Mouse (Mus musculus): ENCODE data around the gene Znrd1as. TPM values are rescaled to one million over a fixed set of nuclear protein-coding genes. Genes with fewer than 3 reads are reported as not detected.

The Znrd1as gene
- total RNA-seq (2014; rRNA removed), result 2.1 and 3.5 TPM in 2 replicates
- polyA plus RNA-seq (2015; fragmentation: Nextera tagmentation; extraction: Ambion mirVana), result 2.8 and 3.0 TPM in 2 replicates

- no peak; the same call in 1 of the 2 replicates for TF ChIP-seq CTCF (IDR thresholded peaks at IDR 0.05)
- DNase-seq (ENCODE audit: low spot score) (peak; percentile 100), ATAC-seq (ENCODE audit: low FRiP score) (peak; percentile 99)
- Histone ChIP-seq H3K27me3 (ENCODE audit: insufficient read depth, low read length) (no peaks in the 10 kb centered on the region), H3K36me3 (ENCODE audit: insufficient read depth, low read length) (no peaks in the 10 kb centered on the region), H3K4me1 (ENCODE audit: insufficient read depth, low read length) (peaks cover 6% of the 10 kb centered on the region; the same call in 1 of the 2 replicates), H3K9me3 (ENCODE audit: low read length) (no peaks in the 10 kb centered on the region), H3K27ac (ENCODE audit: low read depth, low read length) (peak within 1 kb of the TSS; percentile 73), H3K9ac (replicated peaks; ENCODE audit: low read length, poor library complexity, severe bottlenecking) (peak within 1 kb of the TSS; percentile 79), H3K4me2 (ENCODE audit: low read depth, low read length, poor library complexity, severe bottlenecking) (peak within 1 kb of the TSS; percentile 67), H3K4me3 (ENCODE audit: low read depth, low read length) (peak within 1 kb of the TSS; percentile 68)
- under 1% methylated on average over 46 of the region's 46 CpGs for WGBS
Measured at GRCm38 (mm10) chr17:36957999-36958743, at the start of gene Znrd1as, which contains the start of gene Znrd1. Znrd1as (plus strand) TSS chr17:36958592. Znrd1 (minus strand) TSS chr17:36958559.

- no peak overlapping the region for H3K4me2 ChIP-seq (ENCODE audit: low read depth, low read length, poor library complexity, severe bottlenecking)
- H3K36me3 ChIP-seq (ENCODE audit: insufficient read depth, low read length), result no peaks in the 10 kb centered on the region
- H3K4me1 ChIP-seq (ENCODE audit: insufficient read depth, low read length), result no peaks in the 10 kb centered on the region
- 68% methylated on average over 4 of the region's 4 CpGs for WGBS
- no peaks in the 10 kb centered on the region for H3K27me3 ChIP-seq (ENCODE audit: insufficient read depth, low read length)
- ATAC-seq (ENCODE audit: low FRiP score) (no peak), DNase-seq (ENCODE audit: low spot score) (no peak)
- no peak overlapping the region for H3K27ac ChIP-seq (ENCODE audit: low read depth, low read length)
- H3K4me3 ChIP-seq (ENCODE audit: low read depth, low read length), result no peak overlapping the region
- no peak for TF ChIP-seq CTCF (IDR thresholded peaks at IDR 0.05)
- H3K9me3 ChIP-seq (ENCODE audit: low read length), result no peaks in the 10 kb centered on the region
- no peak overlapping the region for H3K9ac ChIP-seq (replicated peaks; ENCODE audit: low read length, poor library complexity, severe bottlenecking)
Measured at GRCm38 (mm10) chr17:36909802-36910201, 48.6 kb upstream of the Znrd1as start.

- H3K27me3 ChIP-seq (ENCODE audit: insufficient read depth, low read length), result no peaks in the 10 kb centered on the region
- H3K9ac ChIP-seq (replicated peaks; ENCODE audit: low read length, poor library complexity, severe bottlenecking), result no peak overlapping the region
- ATAC-seq (ENCODE audit: low FRiP score), result no peak
- WGBS, result 60% methylated on average over 2 of the region's 2 CpGs
- H3K4me3 ChIP-seq (ENCODE audit: low read depth, low read length), result no peak overlapping the region
- no peak overlapping the region for H3K4me2 ChIP-seq (ENCODE audit: low read depth, low read length, poor library complexity, severe bottlenecking)
- DNase-seq (ENCODE audit: low spot score), result no peak
- no peak overlapping the region for H3K27ac ChIP-seq (ENCODE audit: low read depth, low read length)
- H3K36me3 ChIP-seq (ENCODE audit: insufficient read depth, low read length), result no peaks in the 10 kb centered on the region
- H3K4me1 ChIP-seq (ENCODE audit: insufficient read depth, low read length), result no peaks in the 10 kb centered on the region
- no peak for TF ChIP-seq CTCF (IDR thresholded peaks at IDR 0.05)
- no peaks in the 10 kb centered on the region for H3K9me3 ChIP-seq (ENCODE audit: low read length)
Measured at GRCm38 (mm10) chr17:36912031-36912430, 46.4 kb upstream of the Znrd1as start.

DNA sequence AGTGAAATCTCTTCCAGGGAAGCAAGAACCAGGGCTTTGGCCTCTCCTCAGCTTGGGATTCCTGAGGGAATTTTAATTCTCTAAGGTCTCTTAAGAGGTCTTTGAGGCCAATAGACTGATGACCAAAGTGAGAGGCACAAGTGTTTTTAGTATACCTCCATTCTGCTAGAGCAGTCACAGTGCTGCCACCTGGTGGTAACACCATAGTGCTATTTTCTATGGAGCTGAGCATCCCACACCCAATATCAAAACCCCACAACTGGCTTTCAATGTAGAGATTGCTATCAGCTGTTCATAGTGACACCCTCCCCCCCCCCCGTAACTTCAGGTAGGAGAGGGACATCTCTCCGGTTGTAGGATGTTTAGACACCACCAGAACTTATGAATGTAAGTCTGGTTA, 44.3 kb upstream of the Znrd1as start:
- peak; percentile 79 for TF ChIP-seq CTCF (IDR thresholded peaks at IDR 0.05)

DNA sequence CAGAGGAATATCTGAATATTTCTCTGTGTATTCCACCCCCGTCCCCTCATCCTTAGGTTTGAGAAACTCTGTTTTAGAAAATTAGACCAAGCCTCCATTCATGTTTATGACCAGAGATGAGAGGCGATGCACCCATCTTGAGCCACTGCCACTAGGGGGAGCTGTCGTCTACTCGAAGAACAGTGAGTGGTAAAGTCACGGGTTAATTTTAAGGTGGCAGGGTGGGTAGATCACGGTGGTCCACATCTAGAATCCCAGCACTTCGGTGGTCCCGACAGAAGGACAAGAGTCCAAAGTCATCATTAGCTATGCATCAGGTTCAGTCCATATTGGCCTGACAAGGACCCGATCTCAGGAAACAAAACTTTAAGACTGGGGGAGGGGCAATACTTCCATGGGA, 43.3 kb upstream of the Znrd1as start:
- Histone ChIP-seq H3K27me3 (ENCODE audit: insufficient read depth, low read length) (no peaks in the 10 kb centered on the region), H3K4me1 (ENCODE audit: insufficient read depth, low read length) (no peaks in the 10 kb centered on the region), H3K27ac (ENCODE audit: low read depth, low read length) (no peak overlapping the region), H3K4me2 (ENCODE audit: low read depth, low read length, poor library complexity, severe bottlenecking) (no peak overlapping the region), H3K9ac (replicated peaks; ENCODE audit: low read length, poor library complexity, severe bottlenecking) (no peak overlapping the region), H3K36me3 (ENCODE audit: insufficient read depth, low read length) (no peaks in the 10 kb centered on the region), H3K4me3 (ENCODE audit: low read depth, low read length) (no peak overlapping the region), H3K9me3 (ENCODE audit: low read length) (no peaks in the 10 kb centered on the region)
- ATAC-seq (ENCODE audit: low FRiP score), result no peak
- TF ChIP-seq CTCF (IDR thresholded peaks at IDR 0.05), result peak; percentile 76
- 12% methylated on average over 9 of the region's 9 CpGs for WGBS
- peak; percentile 43 for DNase-seq (ENCODE audit: low spot score)

More for the DNA sequence above, 44.3 kb upstream of the Znrd1as start:
- 11% methylated on average over 2 of the region's 2 CpGs for WGBS
- ATAC-seq (ENCODE audit: low FRiP score), result no peak
- H3K4me1 ChIP-seq (ENCODE audit: insufficient read depth, low read length), result no peaks in the 10 kb centered on the region
- no peaks in the 10 kb centered on the region for H3K36me3 ChIP-seq (ENCODE audit: insufficient read depth, low read length)
- H3K9me3 ChIP-seq (ENCODE audit: low read length), result no peaks in the 10 kb centered on the region
- peak; percentile 77 for DNase-seq (ENCODE audit: low spot score)
- H3K9ac ChIP-seq (replicated peaks; ENCODE audit: low read length, poor library complexity, severe bottlenecking), result no peak overlapping the region
- no peak overlapping the region for H3K27ac ChIP-seq (ENCODE audit: low read depth, low read length)
- no peaks in the 10 kb centered on the region for H3K27me3 ChIP-seq (ENCODE audit: insufficient read depth, low read length)
- no peak overlapping the region for H3K4me3 ChIP-seq (ENCODE audit: low read depth, low read length)
- no peak overlapping the region for H3K4me2 ChIP-seq (ENCODE audit: low read depth, low read length, poor library complexity, severe bottlenecking)

DNA sequence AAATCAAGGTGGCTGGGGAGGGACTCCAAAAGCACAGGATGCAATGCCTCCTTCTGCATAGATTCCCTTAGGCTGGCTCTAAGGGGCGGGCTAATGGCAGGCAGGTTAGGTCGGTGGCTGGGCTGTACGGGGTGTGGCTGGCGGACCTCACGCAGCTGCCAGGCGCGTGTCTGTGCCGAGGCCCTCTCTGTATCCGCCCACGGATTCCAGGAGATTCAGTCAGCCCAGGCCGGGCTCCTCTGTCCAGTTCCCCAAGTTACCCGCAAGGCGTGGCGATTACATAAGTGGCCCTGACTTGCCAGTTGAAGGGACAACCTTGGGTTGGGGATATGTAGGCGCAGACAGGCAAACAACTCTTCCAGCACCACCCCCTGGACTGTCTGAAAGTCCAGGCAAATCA, 38.2 kb upstream of the Znrd1as start:
- ATAC-seq (ENCODE audit: low FRiP score), result no peak
- H3K9me3 ChIP-seq (ENCODE audit: low read length), result no peaks in the 10 kb centered on the region
- no peak overlapping the region for H3K27ac ChIP-seq (ENCODE audit: low read depth, low read length)
- WGBS, result 61% methylated on average over 15 of the region's 15 CpGs
- no peak overlapping the region for H3K4me3 ChIP-seq (ENCODE audit: low read depth, low read length)
- DNase-seq (ENCODE audit: low spot score), result no peak
- H3K36me3 ChIP-seq (ENCODE audit: insufficient read depth, low read length), result no peaks in the 10 kb centered on the region
- no peak overlapping the region for H3K9ac ChIP-seq (replicated peaks; ENCODE audit: low read length, poor library complexity, severe bottlenecking)
- no peaks in the 10 kb centered on the region for H3K4me1 ChIP-seq (ENCODE audit: insufficient read depth, low read length)
- H3K4me2 ChIP-seq (ENCODE audit: low read depth, low read length, poor library complexity, severe bottlenecking), result no peak overlapping the region
- no peaks in the 10 kb centered on the region for H3K27me3 ChIP-seq (ENCODE audit: insufficient read depth, low read length)
- TF ChIP-seq CTCF (IDR thresholded peaks at IDR 0.05), result no peak
